Mouse (Mus musculus): ENCODE results near the gene Sox6. TPM values are rescaled to one million over a fixed set of nuclear protein-coding genes. Genes with fewer than 3 reads are reported as not detected.

Gene Sox6
- polyA plus RNA-seq, 1 experiment from 2014 or later: 79.3 TPM

- no peaks in the 10 kb centered on the region for H3K9me3 ChIP-seq (ENCODE audit: control insufficient read depth, low read length)
- no peak for ATAC-seq (ENCODE audit: insufficient read depth, low FRiP score, low TSS enrichment)
- no peaks in the 10 kb centered on the region for H3K36me3 ChIP-seq (ENCODE audit: control insufficient read depth, insufficient read depth, low read length)
- H3K9ac ChIP-seq (ENCODE audit: low read length): no peak overlapping the region
- DNase-seq (ENCODE audit: low spot score): no peak
- no peaks in the 10 kb centered on the region for H3K27me3 ChIP-seq (ENCODE audit: control insufficient read depth, insufficient read depth, low read length)
- H3K4me2 ChIP-seq (ENCODE audit: low read depth): no peak overlapping the region
- 69% methylated on average over 2 of the region's 2 CpGs for WGBS
- no peaks in the 10 kb centered on the region for H3K4me1 ChIP-seq (ENCODE audit: control insufficient read depth, insufficient read depth, low read length)
- no peak overlapping the region for H3K27ac ChIP-seq (ENCODE audit: low read depth, low read length)
- H3K4me3 ChIP-seq (ENCODE audit: low read depth, low read length): no peak overlapping the region
These were observed 560.8 kb downstream of the Sox6 start for GRCm38 (mm10) chr7:115477763-115478162.

- no peak overlapping the region for H3K9ac ChIP-seq (ENCODE audit: low read length)
- ATAC-seq (ENCODE audit: insufficient read depth, low FRiP score, low TSS enrichment): no peak
- 57% methylated on average over 13 of the region's 13 CpGs for WGBS
- no peaks in the 10 kb centered on the region for H3K9me3 ChIP-seq (ENCODE audit: control insufficient read depth, low read length)
- H3K4me1 ChIP-seq (ENCODE audit: control insufficient read depth, insufficient read depth, low read length): no peaks in the 10 kb centered on the region
- H3K27ac ChIP-seq (ENCODE audit: low read depth, low read length): no peak overlapping the region
- no peak overlapping the region for H3K4me3 ChIP-seq (ENCODE audit: low read depth, low read length)
- H3K4me2 ChIP-seq (ENCODE audit: low read depth): no peak overlapping the region
- no peaks in the 10 kb centered on the region for H3K36me3 ChIP-seq (ENCODE audit: control insufficient read depth, insufficient read depth, low read length)
- DNase-seq (ENCODE audit: low spot score): no peak
- H3K27me3 ChIP-seq (ENCODE audit: control insufficient read depth, insufficient read depth, low read length): no peaks in the 10 kb centered on the region
These were observed 561.5 kb downstream of the Sox6 start for GRCm38 (mm10) chr7:115476881-115477665.

- no peaks in the 10 kb centered on the region for H3K27me3 ChIP-seq (ENCODE audit: control insufficient read depth, insufficient read depth, low read length)
- no peak overlapping the region for H3K9ac ChIP-seq (ENCODE audit: low read length)
- DNase-seq (ENCODE audit: low spot score): no peak
- 93% methylated on average over 6 of the region's 6 CpGs for WGBS
- H3K9me3 ChIP-seq (ENCODE audit: control insufficient read depth, low read length): no peaks in the 10 kb centered on the region
- no peak overlapping the region for H3K4me3 ChIP-seq (ENCODE audit: low read depth, low read length)
- no peaks in the 10 kb centered on the region for H3K4me1 ChIP-seq (ENCODE audit: control insufficient read depth, insufficient read depth, low read length)
- H3K4me2 ChIP-seq (ENCODE audit: low read depth): no peak overlapping the region
- H3K36me3 ChIP-seq (ENCODE audit: control insufficient read depth, insufficient read depth, low read length): no peaks in the 10 kb centered on the region
- no peak for ATAC-seq (ENCODE audit: insufficient read depth, low FRiP score, low TSS enrichment)
- no peak overlapping the region for H3K27ac ChIP-seq (ENCODE audit: low read depth, low read length)
These were observed 563.4 kb downstream of the Sox6 start for GRCm38 (mm10) chr7:115475176-115475575.

- Histone ChIP-seq H3K9ac (ENCODE audit: low read length) (no peak overlapping the region), H3K4me2 (ENCODE audit: low read depth) (no peak overlapping the region), H3K9me3 (ENCODE audit: control insufficient read depth, low read length) (no peaks in the 10 kb centered on the region), H3K36me3 (ENCODE audit: control insufficient read depth, insufficient read depth, low read length) (no peaks in the 10 kb centered on the region), H3K4me1 (ENCODE audit: control insufficient read depth, insufficient read depth, low read length) (no peaks in the 10 kb centered on the region), H3K4me3 (ENCODE audit: low read depth, low read length) (no peak overlapping the region), H3K27ac (ENCODE audit: low read depth, low read length) (no peak overlapping the region), H3K27me3 (ENCODE audit: control insufficient read depth, insufficient read depth, low read length) (no peaks in the 10 kb centered on the region)
- WGBS: 88% methylated on average over 9 of the region's 9 CpGs
- no peak for ATAC-seq (ENCODE audit: insufficient read depth, low FRiP score, low TSS enrichment)
- DNase-seq (ENCODE audit: low spot score): no peak
These were observed 564.5 kb downstream of the Sox6 start for GRCm38 (mm10) chr7:115474115-115474514.

GRCm38 (mm10) chr7:115472850-115473249 lies 565.7 kb downstream of the Sox6 start:
- Histone ChIP-seq H3K36me3 (ENCODE audit: control insufficient read depth, insufficient read depth, low read length) (no peaks in the 10 kb centered on the region), H3K27me3 (ENCODE audit: control insufficient read depth, insufficient read depth, low read length) (no peaks in the 10 kb centered on the region), H3K9me3 (ENCODE audit: control insufficient read depth, low read length) (no peaks in the 10 kb centered on the region), H3K4me2 (ENCODE audit: low read depth) (no peak overlapping the region), H3K9ac (ENCODE audit: low read length) (no peak overlapping the region), H3K27ac (ENCODE audit: low read depth, low read length) (no peak overlapping the region), H3K4me3 (ENCODE audit: low read depth, low read length) (no peak overlapping the region), H3K4me1 (ENCODE audit: control insufficient read depth, insufficient read depth, low read length) (no peaks in the 10 kb centered on the region)
- 82% methylated on average over 3 of the region's 3 CpGs for WGBS
- ATAC-seq (ENCODE audit: insufficient read depth, low FRiP score, low TSS enrichment) (no peak), DNase-seq (ENCODE audit: low spot score) (no peak)

GRCm38 (mm10) chr7:115471521-115471920 lies 567.1 kb downstream of the Sox6 start:
- Histone ChIP-seq H3K4me1 (ENCODE audit: control insufficient read depth, insufficient read depth, low read length) (no peaks in the 10 kb centered on the region), H3K4me2 (ENCODE audit: low read depth) (no peak overlapping the region), H3K9ac (ENCODE audit: low read length) (no peak overlapping the region), H3K4me3 (ENCODE audit: low read depth, low read length) (no peak overlapping the region), H3K36me3 (ENCODE audit: control insufficient read depth, insufficient read depth, low read length) (no peaks in the 10 kb centered on the region), H3K27me3 (ENCODE audit: control insufficient read depth, insufficient read depth, low read length) (no peaks in the 10 kb centered on the region), H3K27ac (ENCODE audit: low read depth, low read length) (no peak overlapping the region), H3K9me3 (ENCODE audit: control insufficient read depth, low read length) (no peaks in the 10 kb centered on the region)
- DNase-seq (ENCODE audit: low spot score): no peak
- no peak for ATAC-seq (ENCODE audit: insufficient read depth, low FRiP score, low TSS enrichment)
- 47% methylated on average over 3 of the region's 3 CpGs for WGBS

GRCm38 (mm10) chr7:115466811-115467210 lies 571.8 kb downstream of the Sox6 start:
- ATAC-seq (ENCODE audit: insufficient read depth, low FRiP score, low TSS enrichment) (no peak), DNase-seq (ENCODE audit: low spot score) (no peak)
- Histone ChIP-seq H3K9ac (ENCODE audit: low read length) (no peak overlapping the region), H3K4me1 (ENCODE audit: control insufficient read depth, insufficient read depth, low read length) (no peaks in the 10 kb centered on the region), H3K36me3 (ENCODE audit: control insufficient read depth, insufficient read depth, low read length) (no peaks in the 10 kb centered on the region), H3K4me3 (ENCODE audit: low read depth, low read length) (no peak overlapping the region), H3K27ac (ENCODE audit: low read depth, low read length) (no peak overlapping the region), H3K27me3 (ENCODE audit: control insufficient read depth, insufficient read depth, low read length) (no peaks in the 10 kb centered on the region), H3K4me2 (ENCODE audit: low read depth) (no peak overlapping the region), H3K9me3 (ENCODE audit: control insufficient read depth, low read length) (0 out of 2 replicates have a peak, but pooled peaks cover 3% of the 10 kb centered on the region)
- 89% methylated on average over 6 of the region's 6 CpGs for WGBS

- Histone ChIP-seq H3K4me3 (ENCODE audit: low read depth, low read length) (no peak overlapping the region), H3K9me3 (ENCODE audit: control insufficient read depth, low read length) (0 out of 2 replicates have a peak, but pooled peaks cover 3% of the 10 kb centered on the region), H3K9ac (ENCODE audit: low read length) (no peak overlapping the region), H3K36me3 (ENCODE audit: control insufficient read depth, insufficient read depth, low read length) (no peaks in the 10 kb centered on the region), H3K4me1 (ENCODE audit: control insufficient read depth, insufficient read depth, low read length) (no peaks in the 10 kb centered on the region), H3K27me3 (ENCODE audit: control insufficient read depth, insufficient read depth, low read length) (no peaks in the 10 kb centered on the region), H3K27ac (ENCODE audit: low read depth, low read length) (no peak overlapping the region), H3K4me2 (ENCODE audit: low read depth) (no peak overlapping the region)
- DNase-seq (ENCODE audit: low spot score): no peak
- WGBS: 95% methylated on average over 2 of the region's 2 CpGs
- ATAC-seq (ENCODE audit: insufficient read depth, low FRiP score, low TSS enrichment): no peak
These were observed 575.2 kb downstream of the Sox6 start for GRCm38 (mm10) chr7:115463367-115463766.

GRCm38 (mm10) chr7:115462276-115462675 lies 576.3 kb downstream of the Sox6 start:
- no peak overlapping the region for H3K4me3 ChIP-seq (ENCODE audit: low read depth, low read length)
- DNase-seq (ENCODE audit: low spot score) (no peak), ATAC-seq (ENCODE audit: insufficient read depth, low FRiP score, low TSS enrichment) (no peak)
- 0 out of 2 replicates have a peak, but pooled peaks cover 3% of the 10 kb centered on the region for H3K9me3 ChIP-seq (ENCODE audit: control insufficient read depth, low read length)
- H3K36me3 ChIP-seq (ENCODE audit: control insufficient read depth, insufficient read depth, low read length): no peaks in the 10 kb centered on the region
- H3K4me1 ChIP-seq (ENCODE audit: control insufficient read depth, insufficient read depth, low read length): no peaks in the 10 kb centered on the region
- WGBS: 59% methylated on average over 4 of the region's 4 CpGs
- no peak overlapping the region for H3K27ac ChIP-seq (ENCODE audit: low read depth, low read length)
- H3K9ac ChIP-seq (ENCODE audit: low read length): no peak overlapping the region
- no peak overlapping the region for H3K4me2 ChIP-seq (ENCODE audit: low read depth)
- H3K27me3 ChIP-seq (ENCODE audit: control insufficient read depth, insufficient read depth, low read length): no peaks in the 10 kb centered on the region

Measured in neural tube, embryonic 11.5 days (tissue).